Mouse (Mus musculus): ENCODE results near the gene Mettl13. TPM values are rescaled to one million over a fixed set of nuclear protein-coding genes. Genes with fewer than 3 reads are reported as not detected.

The Mettl13 gene
- polyA plus RNA-seq, 1 experiment from 2014 or later = 21.3 TPM

DNA sequence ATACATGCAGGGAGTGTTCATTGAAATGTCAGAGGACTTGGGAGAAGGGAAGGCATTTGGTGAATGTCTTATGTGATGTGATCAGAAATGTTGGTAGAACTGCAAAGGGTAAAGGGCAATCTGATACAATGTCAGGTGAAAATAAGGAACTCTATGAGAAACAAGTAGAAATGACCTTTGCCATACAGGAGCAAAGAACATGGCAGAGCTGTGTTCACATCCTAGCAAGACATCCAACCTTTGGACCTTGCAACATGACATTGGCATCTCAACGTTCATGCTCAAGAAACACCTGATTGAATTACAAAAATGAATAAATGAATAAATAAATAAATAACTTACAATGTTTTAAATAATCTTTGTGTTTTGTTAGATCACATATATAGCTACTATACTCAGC is 33.2 kb downstream of the Mettl13 start:
- no peak overlapping the region for H3K4me3 ChIP-seq
- no peaks in the 10 kb centered on the region for H3K36me3 ChIP-seq
- no peak overlapping the region for H3K27ac ChIP-seq
- H3K9me3 ChIP-seq = no peaks in the 10 kb centered on the region
- no peaks in the 10 kb centered on the region for H3K4me1 ChIP-seq (replicated peaks)
- DNase-seq (ENCODE audit: low spot score) = no peak
- H3K27me3 ChIP-seq (ENCODE audit: insufficient read depth, poor library complexity, severe bottlenecking) = no peaks in the 10 kb centered on the region
- WGBS = 80% methylated on average over 1 of the region's 1 CpGs

DNA sequence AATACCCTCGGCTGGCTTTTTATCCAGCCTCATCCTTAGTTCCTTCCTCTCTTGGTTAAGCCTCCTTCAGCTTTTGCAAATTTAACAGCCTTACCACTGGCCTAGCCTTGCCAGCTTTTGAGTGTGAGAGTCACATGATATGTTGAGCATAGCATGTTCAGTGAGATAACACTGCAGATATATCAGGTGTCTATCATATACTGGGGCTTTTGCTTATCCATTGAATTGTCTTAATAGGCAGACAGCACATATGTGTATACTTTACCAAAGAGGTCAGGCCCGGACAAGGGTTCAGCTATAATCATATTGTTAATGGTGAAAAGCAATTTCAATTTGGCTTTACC is 38.4 kb downstream of the Mettl13 start:
- WGBS = 84% methylated on average over 2 of the region's 2 CpGs

DNA sequence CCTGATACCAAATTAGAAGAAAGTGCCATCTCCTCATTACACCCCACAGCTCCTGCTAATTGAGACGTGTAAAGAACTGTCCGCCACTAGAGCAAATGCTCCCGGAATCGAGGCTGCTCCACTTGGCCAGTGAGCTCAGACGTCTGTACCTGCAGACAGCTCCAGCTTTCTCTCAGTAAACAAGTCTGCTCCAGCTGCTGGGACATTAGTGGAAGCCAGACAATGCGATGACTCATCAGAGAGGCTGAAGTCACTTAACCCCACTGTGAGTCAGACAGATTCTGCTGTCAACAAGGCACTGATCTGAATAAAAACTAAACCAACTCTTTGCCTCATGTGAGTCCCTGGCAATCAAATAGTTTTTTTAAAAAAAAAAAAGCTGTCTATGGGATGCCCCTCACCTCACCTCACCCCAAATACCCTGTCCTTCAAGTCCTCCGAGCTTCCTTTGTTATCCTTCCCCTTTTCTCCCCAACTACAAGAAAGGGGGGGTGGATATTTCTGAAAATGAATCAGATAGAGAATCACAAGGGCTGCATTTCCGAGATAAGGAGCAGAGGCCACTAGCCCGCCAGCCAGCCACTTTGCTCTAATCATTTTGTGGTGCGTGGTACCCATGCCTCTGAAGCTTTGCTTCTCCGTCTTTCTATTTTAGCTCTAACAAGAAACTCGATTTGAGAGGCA is 38.9 kb downstream of the Mettl13 start:
- DNase-seq (ENCODE audit: low spot score) = no peak
- Histone ChIP-seq H3K9me3 (no peaks in the 10 kb centered on the region), H3K4me1 (replicated peaks) (no peaks in the 10 kb centered on the region), H3K27me3 (ENCODE audit: insufficient read depth, poor library complexity, severe bottlenecking) (no peaks in the 10 kb centered on the region), H3K4me3 (no peak overlapping the region), H3K27ac (no peak overlapping the region), H3K36me3 (no peaks in the 10 kb centered on the region)
- WGBS = 59% methylated on average over 12 of the region's 12 CpGs

More for the DNA sequence above, 38.4 kb downstream of the Mettl13 start:
- Histone ChIP-seq H3K4me3 (no peak overlapping the region), H3K27ac (no peak overlapping the region), H3K27me3 (ENCODE audit: insufficient read depth, poor library complexity, severe bottlenecking) (no peaks in the 10 kb centered on the region), H3K9me3 (no peaks in the 10 kb centered on the region), H3K4me1 (replicated peaks) (no peaks in the 10 kb centered on the region), H3K36me3 (no peaks in the 10 kb centered on the region)
- no peak for DNase-seq (ENCODE audit: low spot score)

DNA sequence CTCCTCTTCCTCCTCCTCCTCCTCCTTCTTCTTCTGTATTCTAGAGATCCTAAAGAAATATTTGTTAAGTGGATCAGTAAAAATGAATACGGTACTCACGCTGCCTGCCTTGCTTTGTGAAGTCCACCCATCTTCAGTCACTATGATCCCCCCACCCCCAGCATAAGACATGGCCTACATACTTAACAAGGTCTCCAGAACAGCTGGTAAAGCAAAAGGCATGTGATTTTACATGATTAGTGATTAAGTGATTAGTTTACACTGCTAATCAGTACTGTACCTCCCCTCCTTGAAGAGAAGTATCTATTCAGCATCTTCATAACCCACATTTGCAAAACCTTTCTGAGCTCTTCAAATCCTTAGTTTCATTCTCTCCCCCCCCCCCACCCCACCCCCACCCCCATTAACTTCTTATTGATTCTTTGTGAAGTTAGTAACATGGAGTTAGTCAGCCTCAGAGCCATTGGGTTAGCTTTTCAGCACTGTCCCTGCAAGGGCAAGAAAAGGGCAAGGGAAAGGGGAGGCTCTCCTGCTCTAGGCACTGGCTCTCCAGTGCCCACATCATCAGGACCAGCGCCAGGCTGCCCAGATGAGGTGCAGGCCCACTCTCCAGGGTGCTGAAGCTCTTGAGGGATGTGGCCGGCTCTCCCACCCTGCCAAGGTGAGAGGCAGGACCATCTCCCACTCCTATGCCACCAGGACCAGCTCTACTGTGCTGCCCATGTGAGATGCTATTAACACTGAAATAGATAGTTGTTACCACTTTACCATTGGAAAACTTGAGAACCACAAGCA is 39.9 kb downstream of the Mettl13 start:
- H3K36me3 ChIP-seq = no peaks in the 10 kb centered on the region
- H3K27ac ChIP-seq = no peak overlapping the region
- no peaks in the 10 kb centered on the region for H3K4me1 ChIP-seq (replicated peaks)
- no peaks in the 10 kb centered on the region for H3K27me3 ChIP-seq (ENCODE audit: insufficient read depth, poor library complexity, severe bottlenecking)
- no peak for DNase-seq (ENCODE audit: low spot score)
- WGBS = 82% methylated on average over 4 of the region's 4 CpGs
- no peak overlapping the region for H3K4me3 ChIP-seq
- H3K9me3 ChIP-seq = no peaks in the 10 kb centered on the region

DNA sequence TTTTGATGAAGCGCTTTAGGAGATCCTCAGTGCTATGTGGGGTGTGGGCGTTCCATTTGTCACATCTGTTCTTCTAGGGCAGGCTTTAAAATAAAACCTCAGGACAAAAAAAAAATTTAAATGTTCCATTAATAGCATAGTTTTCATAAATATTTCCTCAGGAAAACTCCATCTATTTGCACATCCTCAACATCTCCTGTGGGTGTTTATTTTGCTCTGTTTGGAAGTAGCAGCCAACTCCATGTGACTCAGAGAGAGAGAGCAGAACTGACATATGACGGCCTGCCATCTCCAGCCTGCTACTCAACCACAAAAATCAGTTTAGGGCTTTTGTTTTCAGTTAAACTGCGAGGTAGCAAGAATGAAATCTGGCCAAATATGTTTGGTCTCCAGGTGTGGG is 41.8 kb downstream of the Mettl13 start:
- Histone ChIP-seq H3K4me3 (no peak overlapping the region), H3K4me1 (replicated peaks) (no peaks in the 10 kb centered on the region), H3K9me3 (no peaks in the 10 kb centered on the region), H3K27ac (no peak overlapping the region), H3K27me3 (ENCODE audit: insufficient read depth, poor library complexity, severe bottlenecking) (no peaks in the 10 kb centered on the region), H3K36me3 (no peaks in the 10 kb centered on the region)
- no peak for DNase-seq (ENCODE audit: low spot score)
- WGBS = 90% methylated on average over 4 of the region's 4 CpGs

DNA sequence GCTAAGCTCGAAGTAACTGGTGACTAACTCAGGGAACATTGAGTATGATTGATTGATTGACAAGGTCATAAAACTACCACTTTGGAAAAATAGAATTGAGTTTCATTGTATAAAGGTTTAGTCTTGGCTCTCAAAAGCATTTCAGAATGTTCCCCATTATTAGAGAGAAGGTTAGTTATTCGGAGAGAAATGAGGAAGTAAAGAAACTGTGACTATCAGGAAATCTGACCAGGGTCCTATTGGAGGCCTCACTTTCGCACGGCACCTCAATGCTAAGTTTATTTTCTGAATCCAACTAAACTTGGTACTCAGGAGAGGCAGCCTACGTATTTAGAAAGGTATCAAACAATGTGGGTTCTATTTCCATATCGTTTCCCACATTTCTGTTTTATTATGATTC is 42.7 kb downstream of the Mettl13 start:
- no peak for DNase-seq (ENCODE audit: low spot score)
- no peaks in the 10 kb centered on the region for H3K4me1 ChIP-seq (replicated peaks)
- no peaks in the 10 kb centered on the region for H3K27me3 ChIP-seq (ENCODE audit: insufficient read depth, poor library complexity, severe bottlenecking)
- no peaks in the 10 kb centered on the region for H3K9me3 ChIP-seq
- no peak overlapping the region for H3K4me3 ChIP-seq
- H3K27ac ChIP-seq = no peak overlapping the region
- H3K36me3 ChIP-seq = no peaks in the 10 kb centered on the region
- WGBS = 91% methylated on average over 6 of the region's 6 CpGs

Other genes starting within 250 kb of the Mettl13 start
- 2.6 and 7.5 TPM in 2 replicates for gene Dnm3, start 70.5 kb downstream of the Mettl13 start, polyA plus RNA-seq (2016; fragmentation: Nextera tagmentation; extraction: Ambion mirVana)
- gene Vamp4, start 22.0 kb upstream of the Mettl13 start, polyA plus RNA-seq (2016; fragmentation: Nextera tagmentation; extraction: Ambion mirVana) = 52.3 and 52.5 TPM in 2 replicates
- 0.09 and 0.10 TPM in 2 replicates for gene Myoc, start 90.6 kb upstream of the Mettl13 start, polyA plus RNA-seq (2016; fragmentation: Nextera tagmentation; extraction: Ambion mirVana)
- gene Myocos, start 109.7 kb upstream of the Mettl13 start, polyA plus RNA-seq (2016; fragmentation: Nextera tagmentation; extraction: Ambion mirVana) = not detected in 2 replicates
- 134 and 143 TPM in 2 replicates for gene Prrc2c, start 192.0 kb upstream of the Mettl13 start, polyA plus RNA-seq (2016; fragmentation: Nextera tagmentation; extraction: Ambion mirVana)

Measured in hindbrain, embryonic 10.5 days (tissue).